Mouse (Mus musculus): ENCODE results near the gene Elfn1.
A peak's percentile ranks its signal among the peaks of the same experiment; 100 is the strongest.
"Not testable (repeated sequence)": the region's sequence is repeated elsewhere in the genome, so short reads cannot be mapped to it uniquely, and the experiment has no call there.

Gene Elfn1

GRCm38 (mm10) chr5:139969151-139969948, 61.6 kb downstream of the Elfn1 start:
- DNase-seq (ENCODE audit: low spot score in 2 of 2) = no peak

GRCm38 (mm10) chr5:139970186-139970631, 62.5 kb downstream of the Elfn1 start:
- DNase-seq (ENCODE audit: low spot score in 2 of 2) = no peak

GRCm38 (mm10) chr5:139976584-139976983, 68.8 kb downstream of the Elfn1 start:
- no peak for DNase-seq (ENCODE audit: low spot score in 2 of 2)

- no peak for DNase-seq (ENCODE audit: low spot score in 2 of 2)
Measured at GRCm38 (mm10) chr5:139977476-139977875, 69.7 kb downstream of the Elfn1 start.

- no peak for DNase-seq (ENCODE audit: low spot score in 2 of 2)
Measured at GRCm38 (mm10) chr5:139978525-139979276, 71.0 kb downstream of the Elfn1 start.

- no peak for DNase-seq (ENCODE audit: low spot score in 2 of 2)
Measured at GRCm38 (mm10) chr5:139979371-139979770, 71.6 kb downstream of the Elfn1 start.

GRCm38 (mm10) chr5:139981976-139982375, 74.2 kb downstream of the Elfn1 start:
- DNase-seq (ENCODE audit: low spot score in 2 of 2) = no peak

- DNase-seq (ENCODE audit: low spot score in 2 of 2) = no peak
Measured at GRCm38 (mm10) chr5:139985073-139985746, 77.5 kb downstream of the Elfn1 start.

- no peak for DNase-seq (ENCODE audit: low spot score in 2 of 2)
Measured at GRCm38 (mm10) chr5:139991531-139991930, 83.8 kb downstream of the Elfn1 start.

- not testable (repeated sequence) for DNase-seq (ENCODE audit: low spot score in 2 of 2)
Measured at GRCm38 (mm10) chr5:139998321-139998720, 90.6 kb downstream of the Elfn1 start.

GRCm38 (mm10) chr5:139998916-139999315, 91.2 kb downstream of the Elfn1 start:
- no peak for DNase-seq (ENCODE audit: low spot score in 2 of 2)

GRCm38 (mm10) chr5:140002541-140002940, 94.8 kb downstream of the Elfn1 start:
- DNase-seq (ENCODE audit: low spot score in 2 of 2) = no peak

- no peak for DNase-seq (ENCODE audit: low spot score in 2 of 2)
Measured at GRCm38 (mm10) chr5:140006861-140007260, 99.1 kb downstream of the Elfn1 start.

GRCm38 (mm10) chr5:140007656-140008522, 100.1 kb downstream of the Elfn1 start:
- DNase-seq (ENCODE audit: low spot score in 2 of 2) = no peak

GRCm38 (mm10) chr5:140008523-140008806, 100.7 kb downstream of the Elfn1 start:
- DNase-seq (ENCODE audit: low spot score in 2 of 2) = no peak

- DNase-seq (ENCODE audit: low spot score in 2 of 2) = no peak
Measured at GRCm38 (mm10) chr5:140009083-140009655, 101.4 kb downstream of the Elfn1 start.

- no peak for DNase-seq (ENCODE audit: low spot score in 2 of 2)
Measured at GRCm38 (mm10) chr5:140010405-140010804, 102.7 kb downstream of the Elfn1 start.

GRCm38 (mm10) chr5:140012286-140012967, 104.7 kb downstream of the Elfn1 start:
- peak; percentile 12 to 21 for DNase-seq (ENCODE audit: low spot score in 2 of 2)

- no peak for DNase-seq (ENCODE audit: low spot score in 2 of 2)
Measured at GRCm38 (mm10) chr5:140013652-140014051, 105.9 kb downstream of the Elfn1 start.

- no peak for DNase-seq (ENCODE audit: low spot score in 2 of 2)
Measured at GRCm38 (mm10) chr5:140016896-140017295, 109.2 kb downstream of the Elfn1 start.

GRCm38 (mm10) chr5:140018780-140019179, 111.0 kb downstream of the Elfn1 start:
- DNase-seq (ENCODE audit: low spot score in 2 of 2) = no peak

Data from spleen, postnatal 14 days (tissue).